16 mouse cellular contexts compared by ENCODE assay signal in genomic region chr17:64624439-64624838, GRCm38 (mm10).
"Had no signal": no experiment of that assay in that cellular context is flagged by ENCODE, and none has a peak within 500 bp of the region (broad histone marks: within the 10 kb centered on the region; RNA-seq: fewer than 3 reads in every experiment).

No protein-coding gene starts in this region.

- H3K4me3 ChIP-seq: midbrain, embryonic 10.5 days; midbrain, embryonic 12.5 days; myocyte; neural tube, embryonic 13.5 days; neural tube, embryonic 15.5 days; stomach, embryonic 15.5 days had no signal

- H3K27ac ChIP-seq: midbrain, embryonic 10.5 days; midbrain, embryonic 12.5 days; neural tube, embryonic 13.5 days; neural tube, embryonic 15.5 days; stomach, embryonic 15.5 days had no signal

- ATAC-seq: midbrain, embryonic 16.5 days had no signal

- H3K4me2 ChIP-seq: lung, embryonic 14.5 days; midbrain, embryonic 12.5 days; neural tube, embryonic 13.5 days; neural tube, embryonic 15.5 days; stomach, embryonic 15.5 days had no signal

- H3K9me3 ChIP-seq: midbrain, embryonic 10.5 days; midbrain, embryonic 12.5 days; neural tube, embryonic 13.5 days; neural tube, embryonic 15.5 days; stomach, embryonic 15.5 days had no signal

- H3K9ac ChIP-seq: lung, embryonic 14.5 days; midbrain, embryonic 12.5 days; neural tube, embryonic 13.5 days; neural tube, embryonic 15.5 days; stomach, embryonic 15.5 days had no signal

- H3K4me1 ChIP-seq: stomach, embryonic 15.5 days had no signal

- DNase-seq: lung, adult 18-20 months; lung, postnatal 10 days; lung, postnatal 4 days; midbrain, embryonic 14.5 days; right cerebral cortex, postnatal 14 days; thymus, adult 18-20 months; thymus, postnatal 14 days; thymus, postnatal 36 days had no signal

- H3K27me3 ChIP-seq: midbrain, embryonic 12.5 days; neural tube, embryonic 13.5 days; neural tube, embryonic 15.5 days; stomach, embryonic 15.5 days had no signal
